Mouse (Mus musculus) left cerebral cortex, adult 8-10 months (tissue): ENCODE results near the gene Fcho1. TPM values are rescaled to one million over a fixed set of nuclear protein-coding genes. Genes with fewer than 3 reads are reported as not detected.

Source experiments
- DNase-seq, 2 experiments: peaks; one replicate each; pipeline ENCODE4 v3.0.0; 2022; ENCODE audit warnings: low spot score in 2 of 2
- total RNA-seq, 4 experiments: library from RNA; stranded (reverse); gene quantifications; 2 replicates each; pipeline ENCODE4 v1.2.4; 2022

The Fcho1 gene
- total RNA-seq, 4 experiments from 2014 or later: 150 to 181 (median 159) TPM

- no peak for DNase-seq
Observed at GRCm38 (mm10) chr8:71684701-71685100, 40.8 kb downstream of the Fcho1 start.

- no peak for DNase-seq
Observed at GRCm38 (mm10) chr8:71682832-71683231, 42.7 kb downstream of the Fcho1 start.

GRCm38 (mm10) chr8:71681369-71681915, 44.1 kb downstream of the Fcho1 start:
- no peak for DNase-seq

GRCm38 (mm10) chr8:71680471-71680870, 45.0 kb downstream of the Fcho1 start:
- no peak for DNase-seq

GRCm38 (mm10) chr8:71679550-71680168, 45.9 kb downstream of the Fcho1 start:
- DNase-seq: no peak

- no peak for DNase-seq
Observed at GRCm38 (mm10) chr8:71679116-71679515, 46.4 kb downstream of the Fcho1 start.

- no peak for DNase-seq
Observed at GRCm38 (mm10) chr8:71678216-71678615, 47.3 kb downstream of the Fcho1 start.

- no peak for DNase-seq
Observed at GRCm38 (mm10) chr8:71677555-71677954, 48.0 kb downstream of the Fcho1 start.

GRCm38 (mm10) chr8:71676803-71677202, 48.7 kb downstream of the Fcho1 start:
- no peak for DNase-seq

- peak in 1 of 2 experiments; percentile 47 for DNase-seq
Observed at GRCm38 (mm10) chr8:71676020-71676741, 49.3 kb downstream of the Fcho1 start, which contains the start of gene Jak3. Gene Jak3, plus strand, starts transcription at chr8:71676296.

GRCm38 (mm10) chr8:71675456-71676019, 50.0 kb downstream of the Fcho1 start:
- no peak for DNase-seq

GRCm38 (mm10) chr8:71674071-71674470, 51.4 kb downstream of the Fcho1 start:
- DNase-seq: no peak

- DNase-seq: no peak
Observed at GRCm38 (mm10) chr8:71672168-71672735, 53.3 kb downstream of the Fcho1 start.

- peak; percentile 72 to 90 for DNase-seq
Observed at GRCm38 (mm10) chr8:71671549-71671965, 54.0 kb downstream of the Fcho1 start, which contains the start of gene Unc13a. Gene Unc13a, minus strand, starts transcription at chr8:71671757.

GRCm38 (mm10) chr8:71670621-71671548, 54.6 kb downstream of the Fcho1 start:
- peak; percentile 71 to 73 for DNase-seq

- DNase-seq: no peak
Observed at GRCm38 (mm10) chr8:71670198-71670597, 55.3 kb downstream of the Fcho1 start.

GRCm38 (mm10) chr8:71668220-71668975, 57.1 kb downstream of the Fcho1 start:
- no peak for DNase-seq

GRCm38 (mm10) chr8:71667256-71667655, 58.3 kb downstream of the Fcho1 start:
- DNase-seq: no peak

GRCm38 (mm10) chr8:71666855-71667254, 58.7 kb downstream of the Fcho1 start:
- no peak for DNase-seq
